Mouse (Mus musculus) embryonic facial prominence, embryonic 15.5 days (tissue): ENCODE measurements at regions not wholly inside any gene's neighbourhood (a gene's known extent, or its start where the extent isn't known, plus 50 kb on each side); places are given as distances from the start of the nearest gene placed in this dataset.

Experiments
- ATAC-seq: fragments of 200-750 bp; cut with Nextera tagmentation; 2 replicates; pipeline ENCODE4 v1.8.0; 2017; ENCODE audit warnings: low read depth, moderate TSS enrichment; ENCODE audit not compliant: insufficient number of reproducible peaks, low FRiP score, low TSS enrichment
- H3K27ac ChIP-seq: fragments of 300-500 bp; sonication (generic); replicated peaks from 2 replicates; pipeline ENCODE4 v1.5.1; 2015; ENCODE audit warnings: mild to moderate bottlenecking, inconsistent platforms
- H3K27me3 ChIP-seq: fragments of 300-500 bp; sonication (generic); 2 replicates; pipeline ENCODE4 v1.6.1; 2015; ENCODE audit warnings: inconsistent platforms
- H3K36me3 ChIP-seq: fragments of 300-500 bp; sonication (generic); 2 replicates; pipeline ENCODE4 v1.6.1; 2015; ENCODE audit warnings: mild to moderate bottlenecking, inconsistent platforms
- H3K4me1 ChIP-seq: fragments of 300-500 bp; sonication (generic); 2 replicates; pipeline ENCODE4 v1.6.1; 2015; ENCODE audit warnings: inconsistent platforms
- H3K4me2 ChIP-seq: fragments of 300-500 bp; sonication (generic); replicated peaks from 2 replicates; pipeline ENCODE4 v1.6.1; 2015; ENCODE audit warnings: mild to moderate bottlenecking, inconsistent platforms
- H3K4me3 ChIP-seq: fragments of 300-500 bp; sonication (generic); replicated peaks from 2 replicates; pipeline ENCODE4 v1.5.1; 2015; ENCODE audit warnings: mild to moderate bottlenecking, inconsistent platforms
- H3K9ac ChIP-seq: fragments of 300-500 bp; sonication (generic); 2 replicates; pipeline ENCODE4 v1.6.1; 2015; ENCODE audit warnings: inconsistent platforms
- H3K9me3 ChIP-seq: fragments of 300-500 bp; sonication (generic); replicated peaks from 2 replicates; pipeline ENCODE4 v1.6.1; 2016; ENCODE audit warnings: inconsistent platforms
- WGBS: fragments of 180-500 bp; shearing (Covaris S2); methylation state at CpG from one replicate; pipeline ENCODE4 v1.1.7; 2015; 5-methylcytosine and 5-hydroxymethylcytosine counted together

- H3K27ac ChIP-seq = no peak overlapping the region
- 0 out of 2 replicates have a peak, but pooled peaks cover 8% of the 10 kb centered on the region for H3K4me1 ChIP-seq
- no peak for ATAC-seq
- WGBS = 48% methylated on average over 3 of the region's 3 CpGs
- H3K36me3 ChIP-seq = no peaks in the 10 kb centered on the region
- no peak overlapping the region for H3K4me3 ChIP-seq
- no peaks in the 10 kb centered on the region for H3K9me3 ChIP-seq
- H3K27me3 ChIP-seq = no peaks in the 10 kb centered on the region
- no peak overlapping the region for H3K4me2 ChIP-seq
- H3K9ac ChIP-seq = no peak overlapping the region
Measured at GRCm38 (mm10) chr1:185519811-185520210, 65.2 kb downstream of the Slc30a10 start.

- peak overlapping the region; percentile 51; the same call in 1 of the 2 replicates for H3K27ac ChIP-seq
- H3K9me3 ChIP-seq = no peaks in the 10 kb centered on the region
- peak; percentile 60; the same call in 1 of the 2 replicates for ATAC-seq
- H3K4me1 ChIP-seq = 0 out of 2 replicates have a peak, but pooled peaks cover 8% of the 10 kb centered on the region
- H3K27me3 ChIP-seq = no peaks in the 10 kb centered on the region
- no peaks in the 10 kb centered on the region for H3K36me3 ChIP-seq
- WGBS = 27% methylated on average over 10 of the region's 10 CpGs
- no peak overlapping the region for H3K9ac ChIP-seq
- H3K4me2 ChIP-seq = no peak overlapping the region
- H3K4me3 ChIP-seq = no peak overlapping the region
Measured at GRCm38 (mm10) chr1:185524020-185524419, 69.4 kb downstream of the Slc30a10 start.

- WGBS = 96% methylated on average over 5 of the region's 5 CpGs
Measured at GRCm38 (mm10) chr1:185533471-185533870, 78.8 kb downstream of the Slc30a10 start.

GRCm38 (mm10) chr1:185534129-185534528 is 79.5 kb downstream of the Slc30a10 start:
- H3K27ac ChIP-seq = peak overlapping the region; percentile 19; the same call in 1 of the 2 replicates
- H3K4me1 ChIP-seq = 0 out of 2 replicates have a peak, but pooled peaks cover 3% of the 10 kb centered on the region
- H3K36me3 ChIP-seq = no peaks in the 10 kb centered on the region
- no peaks in the 10 kb centered on the region for H3K27me3 ChIP-seq
- ATAC-seq = no peak
- WGBS = 72% methylated on average over 1 of the region's 1 CpGs
- H3K4me2 ChIP-seq = no peak overlapping the region
- H3K9ac ChIP-seq = no peak overlapping the region
- no peaks in the 10 kb centered on the region for H3K9me3 ChIP-seq
- no peak overlapping the region for H3K4me3 ChIP-seq

More at GRCm38 (mm10) chr1:185533471-185533870, 78.8 kb downstream of the Slc30a10 start:
- Histone ChIP-seq H3K9ac (no peak overlapping the region), H3K4me3 (no peak overlapping the region), H3K4me2 (no peak overlapping the region), H3K27ac (no peak overlapping the region), H3K27me3 (no peaks in the 10 kb centered on the region), H3K36me3 (no peaks in the 10 kb centered on the region), H3K9me3 (no peaks in the 10 kb centered on the region), H3K4me1 (0 out of 2 replicates have a peak, but pooled peaks cover 3% of the 10 kb centered on the region)
- no peak for ATAC-seq

- H3K9ac ChIP-seq = no peak overlapping the region
- no peak for ATAC-seq
- 0 out of 2 replicates have a peak, but pooled peaks cover 3% of the 10 kb centered on the region for H3K4me1 ChIP-seq
- no peaks in the 10 kb centered on the region for H3K36me3 ChIP-seq
- peak overlapping the region; percentile 63 for H3K27ac ChIP-seq
- H3K4me3 ChIP-seq = no peak overlapping the region
- WGBS = 82% methylated on average over 6 of the region's 6 CpGs
- no peak overlapping the region for H3K4me2 ChIP-seq
- H3K9me3 ChIP-seq = no peaks in the 10 kb centered on the region
- no peaks in the 10 kb centered on the region for H3K27me3 ChIP-seq
Measured at GRCm38 (mm10) chr1:185535321-185535720, 80.7 kb downstream of the Slc30a10 start.

GRCm38 (mm10) chr1:185537236-185537635 is 82.6 kb downstream of the Slc30a10 start:
- ATAC-seq = no peak
- no peak overlapping the region for H3K4me2 ChIP-seq
- no peak overlapping the region for H3K9ac ChIP-seq

GRCm38 (mm10) chr1:185539458-185539857 is 84.8 kb downstream of the Slc30a10 start:
- Histone ChIP-seq H3K4me1 (no peaks in the 10 kb centered on the region), H3K4me3 (no peak overlapping the region), H3K4me2 (no peak overlapping the region), H3K27ac (no peak overlapping the region), H3K27me3 (no peaks in the 10 kb centered on the region), H3K9ac (no peak overlapping the region), H3K36me3 (no peaks in the 10 kb centered on the region), H3K9me3 (peaks cover 5% of the 10 kb centered on the region; the same call in 1 of the 2 replicates)
- ATAC-seq = no peak
- WGBS = 75% methylated on average over 1 of the region's 1 CpGs

More at GRCm38 (mm10) chr1:185537236-185537635, 82.6 kb downstream of the Slc30a10 start:
- H3K4me1 ChIP-seq = no peaks in the 10 kb centered on the region
- H3K36me3 ChIP-seq = no peaks in the 10 kb centered on the region
- no peaks in the 10 kb centered on the region for H3K27me3 ChIP-seq
- WGBS = 84% methylated on average over 4 of the region's 4 CpGs
- no peaks in the 10 kb centered on the region for H3K9me3 ChIP-seq
- H3K27ac ChIP-seq = no peak overlapping the region
- no peak overlapping the region for H3K4me3 ChIP-seq

- Histone ChIP-seq H3K27ac (no peak overlapping the region; the same call in 1 of the 2 replicates), H3K9ac (no peak overlapping the region), H3K4me1 (peaks cover 9% of the 10 kb centered on the region; the same call in 1 of the 2 replicates), H3K4me2 (no peak overlapping the region), H3K4me3 (no peak overlapping the region), H3K9me3 (peaks cover 5% of the 10 kb centered on the region; the same call in 1 of the 2 replicates), H3K27me3 (no peaks in the 10 kb centered on the region), H3K36me3 (no peaks in the 10 kb centered on the region)
- no peak for ATAC-seq
Measured at GRCm38 (mm10) chr1:185546346-185546745, 91.7 kb downstream of the Slc30a10 start.

- H3K27ac ChIP-seq = 0 out of 2 replicates have a peak overlapping the region, but pooled peaks have one; percentile 48
- no peak overlapping the region for H3K9ac ChIP-seq
- no peak overlapping the region for H3K4me2 ChIP-seq
- ATAC-seq = no peak
- no peak overlapping the region for H3K4me3 ChIP-seq
- 0 out of 2 replicates have a peak, but pooled peaks cover 9% of the 10 kb centered on the region for H3K4me1 ChIP-seq
- H3K9me3 ChIP-seq = no peaks in the 10 kb centered on the region
- 36% methylated on average over 9 of the region's 9 CpGs for WGBS
- H3K27me3 ChIP-seq = no peaks in the 10 kb centered on the region
- H3K36me3 ChIP-seq = no peaks in the 10 kb centered on the region
Measured at GRCm38 (mm10) chr1:185572761-185573530, 118.3 kb downstream of the Slc30a10 start.

GRCm38 (mm10) chr1:185574978-185575377 is 120.3 kb downstream of the Slc30a10 start:
- Histone ChIP-seq H3K36me3 (no peaks in the 10 kb centered on the region), H3K4me2 (no peak overlapping the region), H3K27ac (peak overlapping the region; percentile 48; the same call in 1 of the 2 replicates), H3K4me1 (0 out of 2 replicates have a peak, but pooled peaks cover 9% of the 10 kb centered on the region), H3K4me3 (no peak overlapping the region), H3K9me3 (no peaks in the 10 kb centered on the region), H3K27me3 (no peaks in the 10 kb centered on the region), H3K9ac (no peak overlapping the region)
- WGBS = 49% methylated on average over 4 of the region's 4 CpGs
- 0 out of 2 replicates have a peak, but pooled peaks have one; percentile 26 for ATAC-seq

- H3K9ac ChIP-seq = no peak overlapping the region
- no peaks in the 10 kb centered on the region for H3K9me3 ChIP-seq
- H3K27ac ChIP-seq = no peak overlapping the region
- 59% methylated on average over 1 of the region's 1 CpGs for WGBS
- no peaks in the 10 kb centered on the region for H3K36me3 ChIP-seq
- no peak overlapping the region for H3K4me2 ChIP-seq
- no peaks in the 10 kb centered on the region for H3K27me3 ChIP-seq
- H3K4me1 ChIP-seq = no peaks in the 10 kb centered on the region
- H3K4me3 ChIP-seq = no peak overlapping the region
- ATAC-seq = no peak; the same call in 1 of the 2 replicates
Measured at GRCm38 (mm10) chr1:185579824-185580223, 125.2 kb downstream of the Slc30a10 start.
